Comparison of ENCODE assay signal across 16 mouse cellular contexts in genomic region chr6:50542535-50542934, GRCm38 (mm10).
"Had no signal": no experiment of that assay in that cellular context is flagged by ENCODE, and none has a peak within 500 bp of the region (broad histone marks: within the 10 kb centered on the region; RNA-seq: fewer than 3 reads in every experiment).

No protein-coding gene starts in this region.

- DNase-seq: kidney, adult 9 months; kidney, postnatal 4 days; liver; liver, embryonic 13.5 days; liver, postnatal 0 days; lung, postnatal 36 days; right cerebral cortex, postnatal 4 days; spleen, adult 18-20 months; thymus, postnatal 36 days had no signal

- H3K27ac ChIP-seq: kidney, postnatal 0 days; layer of hippocampus, adult 2 months; limb, embryonic 12.5 days; liver, embryonic 13.5 days; lung, embryonic 15.5 days; midbrain, embryonic 12.5 days had no signal

- H3K9ac ChIP-seq: limb, embryonic 12.5 days; liver, embryonic 13.5 days; liver, postnatal 0 days; lung, embryonic 15.5 days; midbrain, embryonic 12.5 days had no signal

- H3K4me2 ChIP-seq: limb, embryonic 12.5 days; liver, embryonic 13.5 days; lung, embryonic 15.5 days; midbrain, embryonic 12.5 days had no signal

- H3K36me3 ChIP-seq: limb, embryonic 12.5 days; liver, embryonic 13.5 days; lung, embryonic 15.5 days; midbrain, embryonic 12.5 days had no signal

- H3K4me1 ChIP-seq: lung, embryonic 15.5 days had no signal

- ATAC-seq: intestine, postnatal 0 days; liver, postnatal 0 days; midbrain, embryonic 16.5 days had no signal

- H3K9me3 ChIP-seq: limb, embryonic 12.5 days; liver, embryonic 13.5 days; lung, embryonic 15.5 days; midbrain, embryonic 12.5 days had no signal

- H3K4me3 ChIP-seq: layer of hippocampus, adult 2 months; limb, embryonic 12.5 days; liver, embryonic 13.5 days; lung, embryonic 15.5 days; midbrain, embryonic 12.5 days had no signal

- H3K27me3 ChIP-seq: limb, embryonic 12.5 days; liver, embryonic 13.5 days; lung, embryonic 15.5 days; midbrain, embryonic 12.5 days had no signal
